Mouse (Mus musculus) stomach, embryonic 14.5 days (tissue): ENCODE data around the gene Tubgcp6. TPM values are rescaled to one million over a fixed set of nuclear protein-coding genes. Genes with fewer than 3 reads are reported as not detected.

Experiments
- ATAC-seq: fragments of 200-750 bp; cut with Nextera tagmentation; 2 replicates; pipeline ENCODE4 v1.8.0; 2017; ENCODE audit warnings: low read depth, moderate TSS enrichment; ENCODE audit not compliant: insufficient number of reproducible peaks, insufficient read depth, low FRiP score
- H3K27ac ChIP-seq: fragments of 300-500 bp; sonication (generic); 2 replicates; pipeline ENCODE4 v1.5.1; 2014; ENCODE audit warnings: mild to moderate bottlenecking, low read length, moderate library complexity, mixed read lengths
- H3K27me3 ChIP-seq: fragments of 300-500 bp; sonication (generic); 2 replicates; pipeline ENCODE4 v1.6.1; 2014; ENCODE audit warnings: low read length, control low read depth, mixed read lengths; ENCODE audit not compliant: control insufficient read depth, insufficient read depth
- H3K36me3 ChIP-seq: fragments of 300-500 bp; sonication (generic); 2 replicates; pipeline ENCODE4 v1.6.1; 2014; ENCODE audit warnings: mild to moderate bottlenecking, control low read depth, low read length, moderate library complexity, mixed read lengths; ENCODE audit not compliant: control insufficient read depth, insufficient read depth
- H3K4me1 ChIP-seq: fragments of 300-500 bp; sonication (generic); 2 replicates; pipeline ENCODE4 v1.6.1; 2014; ENCODE audit warnings: low read length, control low read depth, mixed read lengths; ENCODE audit not compliant: control insufficient read depth, insufficient read depth
- H3K4me2 ChIP-seq: fragments of 300-500 bp; sonication (generic); replicated peaks from 2 replicates; pipeline ENCODE4 v1.6.1; 2014; ENCODE audit warnings: low read depth, low read length, control low read depth
- H3K4me3 ChIP-seq: fragments of 300-500 bp; sonication (generic); 2 replicates; pipeline ENCODE4 v1.5.1; 2014; ENCODE audit warnings: low read depth, low read length, control low read depth
- H3K9ac ChIP-seq: fragments of 300-500 bp; sonication (generic); replicated peaks from 2 replicates; pipeline ENCODE4 v1.6.1; 2014; ENCODE audit warnings: low read depth, mild to moderate bottlenecking, control low read depth, low read length, moderate library complexity, mixed read lengths
- H3K9me3 ChIP-seq: fragments of 300-500 bp; sonication (generic); 2 replicates; pipeline ENCODE4 v1.6.1; 2016; ENCODE audit warnings: low read depth, low read length, control low read depth; ENCODE audit not compliant: control insufficient read depth
- WGBS: fragments of 180-500 bp; shearing (Covaris S2); extraction: QIAGEN DNeasy Blood & Tissue Kit; methylation state at CpG from one replicate; pipeline ENCODE4 v1.1.7; 2014; 5-methylcytosine and 5-hydroxymethylcytosine counted together
- polyA plus RNA-seq: library from polyadenylated mRNA; unstranded; fragments of >200 nt; fragmentation: Nextera tagmentation; extraction: Ambion mirVana; gene quantifications from 2 replicates; pipeline ENCODE4 v1.2.1, GENCODE M21; 2014

Gene Tubgcp6
- polyA plus RNA-seq, 1 experiment from 2014 or later, result 17.2 TPM

DNA sequence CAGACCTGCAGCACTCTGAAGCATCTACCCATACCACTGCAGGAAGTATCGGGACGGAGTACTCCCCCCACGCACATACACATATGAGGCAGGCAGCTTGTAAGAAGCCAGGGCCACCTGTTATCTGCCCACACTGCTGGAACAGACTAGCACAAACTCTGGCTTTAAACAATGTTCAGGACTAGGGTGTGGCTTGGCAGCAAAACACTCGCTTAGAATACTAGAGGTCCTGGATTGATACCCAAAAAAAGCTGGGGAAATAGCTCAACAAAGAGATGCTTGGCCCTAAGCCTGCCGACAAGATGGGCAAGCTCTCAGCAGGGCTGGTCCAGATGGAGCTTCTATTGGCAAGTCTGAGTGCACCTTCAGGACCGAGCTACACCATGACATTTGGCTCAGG lies 59.4 kb downstream of the Tubgcp6 start:
- 63% methylated on average over 6 of the region's 6 CpGs for WGBS
- no peaks in the 10 kb centered on the region for H3K36me3 ChIP-seq
- no peak for ATAC-seq
- peaks cover 26% of the 10 kb centered on the region for H3K27me3 ChIP-seq
- no peak overlapping the region for H3K4me3 ChIP-seq
- H3K27ac ChIP-seq, result no peak overlapping the region
- no peaks in the 10 kb centered on the region for H3K9me3 ChIP-seq
- no peak overlapping the region for H3K9ac ChIP-seq
- H3K4me2 ChIP-seq, result no peak overlapping the region
- peaks cover 5% of the 10 kb centered on the region; the same call in 1 of the 2 replicates for H3K4me1 ChIP-seq

DNA sequence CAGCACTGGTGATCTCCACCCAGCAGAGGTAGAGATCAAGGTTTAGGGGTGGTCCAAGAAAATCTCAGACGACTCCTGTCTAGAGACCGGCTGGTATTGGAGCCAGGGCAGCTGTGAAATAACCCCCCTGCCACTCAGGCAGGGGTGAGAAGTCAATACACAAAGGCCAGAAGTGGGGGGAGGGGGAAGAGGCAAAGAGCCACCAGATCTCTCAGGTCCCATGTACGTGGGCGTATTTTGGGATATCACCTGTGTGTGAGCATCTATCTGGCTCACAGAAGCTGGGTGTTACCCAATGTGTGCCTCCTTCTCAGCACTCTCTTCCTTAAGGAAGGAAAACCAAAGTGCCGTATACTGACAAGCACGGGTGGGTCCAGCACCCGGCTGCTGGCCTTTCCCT lies 59.9 kb downstream of the Tubgcp6 start:
- peaks cover 31% of the 10 kb centered on the region for H3K27me3 ChIP-seq
- 65% methylated on average over 7 of the region's 7 CpGs for WGBS

DNA sequence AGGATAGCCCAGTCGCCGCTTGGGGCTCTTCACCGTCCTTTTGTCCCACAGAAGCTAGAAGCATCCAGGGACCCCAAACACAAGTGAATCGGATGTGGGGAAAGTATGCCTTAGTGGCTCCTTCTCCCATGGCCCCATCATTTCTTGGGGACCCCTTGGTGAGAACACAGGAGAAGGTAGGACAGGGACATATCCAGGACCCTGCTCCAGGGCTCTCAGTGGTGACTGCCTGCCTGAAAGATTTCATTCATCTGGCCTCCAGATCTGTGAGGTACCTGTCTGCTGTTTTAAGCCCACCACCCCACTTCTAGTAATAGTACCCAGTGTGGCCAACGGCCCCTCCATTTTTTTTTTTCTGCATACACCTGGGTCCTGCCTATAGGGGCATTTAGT lies 60.4 kb downstream of the Tubgcp6 start:
- Histone ChIP-seq H3K27ac (no peak overlapping the region), H3K9me3 (no peaks in the 10 kb centered on the region), H3K27me3 (peaks cover 27% of the 10 kb centered on the region), H3K9ac (no peak overlapping the region), H3K4me1 (peaks cover 5% of the 10 kb centered on the region; the same call in 1 of the 2 replicates), H3K36me3 (no peaks in the 10 kb centered on the region), H3K4me2 (no peak overlapping the region), H3K4me3 (no peak overlapping the region)
- 87% methylated on average over 5 of the region's 5 CpGs for WGBS
- no peak for ATAC-seq

More for the DNA sequence above, 59.9 kb downstream of the Tubgcp6 start:
- H3K4me1 ChIP-seq, result peaks cover 5% of the 10 kb centered on the region; the same call in 1 of the 2 replicates
- no peak overlapping the region for H3K27ac ChIP-seq
- no peak overlapping the region for H3K9ac ChIP-seq
- H3K9me3 ChIP-seq, result no peaks in the 10 kb centered on the region
- no peak for ATAC-seq
- H3K36me3 ChIP-seq, result no peaks in the 10 kb centered on the region
- no peak overlapping the region for H3K4me2 ChIP-seq
- no peak overlapping the region for H3K4me3 ChIP-seq

GRCm38 (mm10) chr15:89061761-89062517 lies 61.0 kb downstream of the Tubgcp6 start:
- H3K4me1 ChIP-seq, result peaks cover 5% of the 10 kb centered on the region; the same call in 1 of the 2 replicates
- no peak overlapping the region for H3K4me2 ChIP-seq
- 89% methylated on average over 6 of the region's 6 CpGs for WGBS
- peaks cover 25% of the 10 kb centered on the region for H3K27me3 ChIP-seq
- H3K9me3 ChIP-seq, result no peaks in the 10 kb centered on the region
- H3K36me3 ChIP-seq, result no peaks in the 10 kb centered on the region
- H3K4me3 ChIP-seq, result no peak overlapping the region
- ATAC-seq, result no peak
- no peak overlapping the region for H3K9ac ChIP-seq
- H3K27ac ChIP-seq, result no peak overlapping the region

DNA sequence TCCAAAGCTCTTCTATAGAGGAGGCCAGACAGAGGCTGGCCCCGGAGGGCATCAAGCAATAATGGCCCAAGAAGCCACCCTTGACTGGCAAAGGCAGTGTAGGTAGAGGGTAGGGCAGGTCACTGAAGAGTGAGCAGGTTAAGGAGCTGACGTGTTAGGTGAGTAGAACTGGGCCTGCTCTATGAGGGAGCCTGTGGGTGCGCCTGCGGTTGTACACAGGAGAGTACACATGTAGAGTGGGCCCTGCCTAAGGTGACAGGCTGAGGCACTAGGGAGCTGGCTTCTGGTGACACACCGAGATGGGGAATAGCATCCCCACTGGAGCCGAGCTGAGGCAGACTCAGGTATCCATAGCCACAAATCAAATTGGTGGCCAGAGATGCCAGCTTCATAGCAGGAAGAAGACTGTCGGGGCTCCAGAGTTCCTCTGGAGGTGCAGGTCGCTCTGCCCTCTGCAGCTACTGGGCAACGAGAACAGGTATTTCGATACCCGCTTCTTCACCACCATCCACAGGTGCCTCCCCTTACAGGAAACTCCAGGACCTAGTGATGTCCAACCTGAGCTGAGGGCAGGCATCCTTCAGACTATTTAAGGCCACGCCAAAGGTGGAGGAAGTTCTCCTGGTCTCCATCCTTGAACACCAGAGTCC lies 62.0 kb downstream of the Tubgcp6 start:
- WGBS, result 86% methylated on average over 12 of the region's 12 CpGs
- Histone ChIP-seq H3K4me2 (no peak overlapping the region), H3K36me3 (no peaks in the 10 kb centered on the region), H3K27ac (no peak overlapping the region), H3K4me1 (peaks cover 5% of the 10 kb centered on the region; the same call in 1 of the 2 replicates), H3K27me3 (peaks cover 18% of the 10 kb centered on the region; the same call in 1 of the 2 replicates), H3K4me3 (no peak overlapping the region; the same call in 1 of the 2 replicates), H3K9ac (no peak overlapping the region), H3K9me3 (no peaks in the 10 kb centered on the region)
- ATAC-seq, result no peak

GRCm38 (mm10) chr15:89060032-89060681 lies 62.8 kb downstream of the Tubgcp6 start:
- Histone ChIP-seq H3K9ac (peak overlapping the region; percentile 48), H3K4me2 (peak overlapping the region; percentile 99), H3K4me1 (peaks cover 5% of the 10 kb centered on the region; the same call in 1 of the 2 replicates), H3K27me3 (peaks cover 18% of the 10 kb centered on the region; the same call in 1 of the 2 replicates), H3K36me3 (no peaks in the 10 kb centered on the region), H3K27ac (no peak overlapping the region), H3K9me3 (no peaks in the 10 kb centered on the region), H3K4me3 (peak overlapping the region; percentile 52)
- ATAC-seq, result peak; percentile 34; the same call in 1 of the 2 replicates
- WGBS, result 2% methylated on average over 35 of the region's 48 CpGs

DNA sequence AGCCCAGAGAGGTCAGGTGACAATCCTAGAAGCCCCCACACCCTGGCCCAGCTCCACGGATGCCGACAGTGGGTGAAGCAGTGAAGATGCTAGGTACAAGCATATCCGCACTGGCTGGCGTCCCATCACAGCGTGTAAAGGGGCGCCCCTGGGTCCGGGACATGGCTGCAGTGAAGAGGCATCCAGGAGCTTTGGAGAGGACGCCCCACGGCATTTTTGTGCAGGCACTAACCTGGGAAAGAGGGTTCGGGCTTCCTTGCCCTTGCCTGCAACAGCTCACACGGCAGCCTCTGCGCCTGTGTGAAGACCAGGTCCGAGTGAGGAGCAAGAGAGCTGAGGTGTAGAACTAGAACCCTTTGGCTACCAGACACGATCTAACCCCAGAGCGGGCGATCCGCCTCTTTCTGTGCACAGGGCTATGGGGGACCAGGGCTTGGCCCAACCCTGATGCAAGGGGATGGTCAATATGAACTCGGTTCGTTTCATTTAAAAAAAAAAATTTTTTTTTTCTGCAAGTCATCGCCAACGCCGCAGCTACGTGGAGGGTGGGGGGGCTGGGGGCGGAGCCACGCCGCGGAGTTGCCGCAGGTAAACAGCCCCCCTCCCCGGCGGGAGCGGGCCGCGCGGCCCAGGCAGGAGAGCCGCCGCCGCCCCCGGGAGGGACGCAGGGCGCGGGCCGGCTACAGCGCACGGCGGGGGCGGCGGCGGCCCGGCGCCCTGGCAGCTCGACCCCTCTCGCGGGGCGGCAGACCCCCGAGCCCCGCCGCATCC lies 63.6 kb downstream of the Tubgcp6 start, which contains the start of gene Panx2:
Gene Panx2, plus strand, starts transcription at position 574 of the 771 bp plus-strand sequence.
- H3K27me3 ChIP-seq, result peaks cover 18% of the 10 kb centered on the region; the same call in 1 of the 2 replicates
- no peaks in the 10 kb centered on the region for H3K36me3 ChIP-seq
- ATAC-seq, result no peak
- no peak within 1 kb of the TSS for H3K27ac ChIP-seq
- peak within 1 kb of the TSS; percentile 48 for H3K9ac ChIP-seq
- peaks cover 5% of the 10 kb centered on the region; the same call in 1 of the 2 replicates for H3K4me1 ChIP-seq
- H3K9me3 ChIP-seq, result no peaks in the 10 kb centered on the region
- WGBS, result 1% methylated on average over 44 of the region's 57 CpGs
- H3K4me3 ChIP-seq, result peak within 1 kb of the TSS; percentile 52
- peak within 1 kb of the TSS; percentile 99 for H3K4me2 ChIP-seq
